Mouse (Mus musculus) brain, adult 2 months (tissue): ENCODE data around the gene Acr.

ENCODE experiments used
- DNase-seq: peaks from one replicate; pipeline ENCODE4 v3.0.0; 2011; ENCODE audit warnings: low read depth, low spot score

Acr gene

GRCm38 (mm10) chr15:89547824-89548601, 20.1 kb upstream of the Acr start:
- DNase-seq: no peak

GRCm38 (mm10) chr15:89548837-89549236, 19.3 kb upstream of the Acr start:
- peak; percentile 92 for DNase-seq

- DNase-seq: no peak
Measured at GRCm38 (mm10) chr15:89550506-89550905, 17.6 kb upstream of the Acr start.

GRCm38 (mm10) chr15:89551733-89552132, 16.4 kb upstream of the Acr start:
- DNase-seq: peak; percentile 53

GRCm38 (mm10) chr15:89555591-89555990, 12.5 kb upstream of the Acr start:
- DNase-seq: no peak

GRCm38 (mm10) chr15:89556401-89557178, 11.5 kb upstream of the Acr start:
- no peak for DNase-seq

GRCm38 (mm10) chr15:89557179-89557995, 10.7 kb upstream of the Acr start:
- no peak for DNase-seq

GRCm38 (mm10) chr15:89557996-89558390, 10.1 kb upstream of the Acr start:
- DNase-seq: no peak

GRCm38 (mm10) chr15:89559202-89559731, 8.9 kb upstream of the Acr start:
- no peak for DNase-seq

GRCm38 (mm10) chr15:89572147-89572546, 4.0 kb downstream of the Acr start:
- no peak for DNase-seq

GRCm38 (mm10) chr15:89582494-89582893, 14.4 kb downstream of the Acr start:
- peak; percentile 51 for DNase-seq

- no peak for DNase-seq
Measured at GRCm38 (mm10) chr15:89585101-89585500, 17.0 kb downstream of the Acr start.

- DNase-seq: no peak
Measured at GRCm38 (mm10) chr15:89585631-89586030, 17.5 kb downstream of the Acr start.

GRCm38 (mm10) chr15:89589146-89589545, 21.0 kb downstream of the Acr start:
- DNase-seq: no peak

- DNase-seq: peak; percentile 36
Measured at GRCm38 (mm10) chr15:89591317-89591716, 23.2 kb downstream of the Acr start.

- DNase-seq: peak; percentile 94
Measured at GRCm38 (mm10) chr15:89591723-89592455, 23.8 kb downstream of the Acr start, which contains the start of gene Rabl2. Gene Rabl2, minus strand, starts transcription at chr15:89591923.

- DNase-seq: peak; percentile 0
Measured at GRCm38 (mm10) chr15:89592548-89592947, 24.4 kb downstream of the Acr start.

- peak; percentile 44 for DNase-seq
Measured at GRCm38 (mm10) chr15:89605822-89606570, 37.9 kb downstream of the Acr start.

- no peak for DNase-seq
Measured at GRCm38 (mm10) chr15:89607480-89607879, 39.4 kb downstream of the Acr start.

- no peak for DNase-seq
Measured at GRCm38 (mm10) chr15:89607888-89608287, 39.8 kb downstream of the Acr start.
